Mouse (Mus musculus) cerebellum, postnatal 25 days (tissue): ENCODE data around the gene Pank4.

Source experiments
- DNase-seq, 2 experiments: peaks; one replicate each; pipeline ENCODE4 v3.0.0; 2021; ENCODE audit warnings: mixed read lengths in 2 of 2

Pank4 gene

DNA sequence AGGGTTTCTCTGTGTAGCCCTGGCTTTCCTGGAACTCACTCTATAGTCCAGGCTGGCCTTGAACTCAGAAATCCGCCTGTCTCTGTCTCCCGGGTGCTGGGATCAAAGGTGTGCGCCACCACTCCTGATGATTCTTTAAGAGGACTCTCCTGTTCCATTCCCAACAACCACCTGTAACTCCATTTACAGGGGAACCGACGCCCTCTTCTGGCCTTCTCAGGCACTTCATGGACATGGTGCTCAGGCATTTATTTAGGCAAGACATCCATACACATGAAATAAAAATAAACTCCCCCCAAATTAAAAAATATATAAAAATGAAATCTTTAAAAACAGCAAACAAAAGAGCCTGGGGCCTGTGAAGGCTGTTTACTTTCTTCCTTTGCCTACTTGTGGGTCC, 3.2 kb downstream of the Pank4 start:
- DNase-seq = peak in 1 of 2 experiments; percentile 78

DNA sequence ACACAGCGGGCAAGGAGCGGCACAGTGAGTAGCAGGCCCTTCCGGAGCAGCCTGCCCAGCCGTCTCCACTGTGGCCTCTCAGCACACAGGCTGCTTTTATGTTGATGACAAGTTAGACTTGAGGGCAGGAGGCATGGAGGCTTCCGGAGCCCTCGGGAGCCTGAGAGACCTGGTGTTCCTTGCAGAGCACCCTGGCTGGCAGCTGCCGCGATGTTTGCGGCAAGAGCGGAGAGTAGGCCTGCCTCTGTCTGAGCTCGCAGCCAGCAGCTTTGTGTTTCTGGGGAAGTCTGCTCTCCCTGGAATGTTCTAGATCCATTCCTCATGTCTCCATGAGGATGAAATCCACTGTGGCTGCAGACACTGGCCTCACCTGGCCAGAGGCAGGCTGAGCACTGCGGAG, 8.6 kb downstream of the Pank4 start:
- no peak for DNase-seq

DNA sequence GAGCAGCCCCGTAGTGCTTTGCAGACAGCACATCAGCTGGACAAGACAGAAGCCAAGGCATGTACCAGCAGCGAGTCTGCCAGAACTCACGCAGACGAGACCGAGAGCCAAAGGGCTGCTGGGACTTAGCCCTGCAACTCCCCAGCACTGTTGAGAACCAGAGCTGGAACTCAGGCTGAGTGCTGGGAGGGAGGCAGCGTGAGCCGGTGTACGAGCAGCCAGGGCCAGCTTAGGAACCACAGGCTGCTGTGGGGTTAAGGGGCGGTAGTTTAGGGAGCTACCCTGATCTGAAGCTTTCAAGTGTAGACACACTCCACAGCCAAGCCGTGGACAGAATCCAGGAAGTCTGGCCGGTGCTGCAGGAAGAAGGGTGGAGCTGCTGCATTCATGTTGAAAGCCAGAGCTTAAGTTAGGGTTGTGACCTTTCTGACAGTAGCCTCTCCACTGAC, 10.3 kb downstream of the Pank4 start:
- DNase-seq = peak; percentile 55 to 61

DNA sequence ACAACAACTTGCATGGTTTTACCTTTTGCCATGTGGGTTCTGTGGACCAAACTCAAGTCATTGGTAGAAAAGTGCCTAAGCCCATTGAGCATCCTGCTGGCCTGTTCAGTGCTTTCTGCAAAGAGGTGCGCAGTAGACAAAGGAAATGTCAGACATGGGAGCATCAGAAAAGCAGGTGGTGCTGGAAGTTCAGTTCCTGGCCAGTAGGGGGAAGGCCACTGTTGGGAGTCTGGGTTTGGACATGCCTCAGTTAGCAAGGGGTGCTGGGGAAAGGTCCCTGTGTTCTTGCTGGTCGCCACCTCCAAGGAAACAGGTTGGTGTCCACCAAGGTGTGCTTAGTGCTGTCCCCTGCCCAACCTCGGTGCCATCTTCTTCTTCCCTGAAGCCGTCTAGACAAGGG, 16.2 kb downstream of the Pank4 start:
- peak in 1 of 2 experiments; percentile 59 for DNase-seq

DNA sequence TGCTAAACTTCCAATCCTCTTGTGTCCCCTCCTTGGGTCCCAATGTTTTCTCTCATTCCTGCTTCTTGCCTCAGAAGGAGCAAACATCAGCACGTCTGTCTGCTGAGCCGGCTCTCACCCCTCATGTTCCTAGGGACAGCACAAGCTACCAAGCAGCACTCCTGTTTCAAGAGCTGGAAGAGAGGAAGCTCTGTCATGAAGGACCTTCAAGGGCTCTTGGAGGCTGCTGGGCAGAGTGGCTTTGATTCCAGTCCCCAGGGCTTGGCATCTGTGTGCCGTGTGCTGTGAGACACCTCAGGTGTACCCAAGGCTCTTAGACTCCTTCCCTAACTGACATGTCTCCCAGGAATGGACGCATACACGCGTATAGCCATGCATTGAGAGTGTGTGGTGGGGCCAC, 17.2 kb downstream of the Pank4 start:
- no peak for DNase-seq

DNA sequence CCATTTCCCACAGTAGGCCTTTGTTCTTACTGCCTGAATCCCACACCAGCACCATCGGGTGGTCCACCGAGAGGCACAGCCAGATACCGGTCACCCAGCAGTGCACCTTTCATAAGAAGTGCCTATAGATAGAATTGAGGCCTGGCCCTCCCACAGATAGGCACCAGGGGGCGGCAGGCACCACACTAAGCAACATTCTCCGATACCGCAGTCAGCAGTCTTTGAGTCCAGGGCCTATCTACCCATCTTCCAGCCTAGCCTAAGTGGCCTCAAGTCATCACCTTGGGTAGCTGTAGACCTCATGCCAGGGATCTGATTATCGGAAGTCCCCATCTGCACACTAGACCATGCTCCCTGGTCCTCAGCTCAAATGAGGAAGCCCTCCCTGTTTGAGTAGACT, 17.6 kb downstream of the Pank4 start:
- peak; percentile 77 to 79 for DNase-seq

DNA sequence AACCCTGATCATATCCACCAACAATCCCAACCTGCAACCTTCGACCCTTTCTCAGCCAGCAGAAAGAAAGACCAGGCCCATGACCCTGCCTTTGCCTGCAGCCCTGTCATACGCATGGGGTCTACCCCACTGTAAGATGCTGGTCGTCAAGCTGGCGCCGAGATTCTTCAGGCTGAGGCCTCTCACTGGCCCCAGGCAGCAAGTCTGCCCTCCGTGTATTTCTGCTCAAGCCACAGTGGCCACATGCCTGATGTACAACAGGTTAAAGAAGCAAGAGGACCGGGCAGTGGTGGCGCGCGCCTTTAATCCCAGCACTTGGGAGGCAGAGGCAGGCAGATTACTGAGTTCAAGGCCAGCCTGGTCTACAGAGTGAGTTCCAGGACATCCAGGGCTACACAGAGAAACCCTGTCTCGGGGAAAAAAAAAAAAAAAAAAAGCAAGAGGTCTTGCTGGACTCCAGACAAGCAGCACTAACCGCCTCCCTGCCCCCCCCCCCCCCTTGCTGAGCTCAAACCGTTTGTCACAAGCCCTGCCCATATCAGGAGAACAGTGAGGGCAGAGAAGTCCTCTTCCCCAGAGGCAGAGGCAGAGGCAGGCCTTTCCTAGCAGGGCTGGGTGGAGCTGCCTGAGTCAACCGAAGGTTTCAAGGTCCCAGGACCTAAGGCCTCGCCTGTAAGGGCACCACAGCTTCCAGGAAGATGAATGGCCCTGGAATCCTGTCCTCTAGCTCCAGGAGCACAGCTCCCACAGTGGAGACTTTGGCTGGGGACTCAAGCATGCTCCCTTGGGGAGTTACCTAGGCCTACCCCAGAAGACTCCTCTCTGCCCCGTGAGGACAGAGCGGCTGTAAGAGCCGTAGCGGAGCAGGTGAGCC, 18.6 kb downstream of the Pank4 start:
- DNase-seq = no peak

DNA sequence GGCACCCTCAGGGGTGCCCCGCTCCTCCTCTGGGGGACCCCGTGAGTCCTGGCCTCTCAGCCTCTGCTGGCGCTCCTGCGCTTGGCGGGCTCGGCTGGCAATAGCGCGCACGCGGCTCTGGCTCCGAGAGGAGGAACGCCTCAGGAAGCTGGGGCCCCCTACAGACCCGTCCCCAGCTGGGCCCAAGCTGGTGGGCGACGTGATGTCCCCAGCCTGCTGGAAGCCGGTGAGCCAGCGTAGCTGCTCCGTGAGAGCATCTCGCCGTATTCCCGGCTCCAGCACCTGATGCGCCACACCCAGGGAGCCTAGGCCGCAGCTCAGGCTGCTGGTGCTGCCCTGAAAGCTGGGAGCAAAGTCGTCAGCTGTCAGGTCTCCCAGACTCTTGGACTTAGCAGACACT, 19.8 kb downstream of the Pank4 start:
- DNase-seq = peak; percentile 43 to 46

DNA sequence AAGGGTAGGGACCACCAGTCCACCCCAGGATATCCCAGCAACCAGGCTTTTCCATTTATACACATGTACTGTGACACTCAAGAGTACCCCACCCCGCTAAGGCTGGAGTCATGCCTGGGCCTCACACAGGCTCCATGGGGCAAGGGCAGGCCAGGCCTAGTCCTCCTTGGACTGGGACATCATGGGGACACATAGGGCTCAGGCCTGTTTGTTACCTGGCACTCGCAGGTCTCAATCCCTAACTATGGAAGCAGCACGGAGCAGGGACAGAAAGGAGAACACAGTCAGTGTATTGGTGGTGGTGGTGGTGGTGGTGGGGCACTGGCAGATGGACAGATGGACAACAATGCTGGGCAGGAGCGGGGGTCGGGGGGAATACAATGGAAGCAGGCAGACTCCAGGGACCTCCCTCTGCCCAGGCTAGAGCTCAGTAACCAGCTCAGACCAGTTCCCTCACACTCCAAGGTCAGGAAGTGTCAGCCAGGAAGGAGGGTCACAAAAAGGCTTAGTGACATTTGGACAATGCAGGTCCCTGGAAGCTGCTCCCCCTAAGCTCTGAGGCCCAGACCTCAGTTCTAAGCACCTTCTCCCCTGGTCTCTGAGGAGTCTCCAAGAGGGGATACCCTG, 21.3 kb downstream of the Pank4 start:
- no peak for DNase-seq

DNA sequence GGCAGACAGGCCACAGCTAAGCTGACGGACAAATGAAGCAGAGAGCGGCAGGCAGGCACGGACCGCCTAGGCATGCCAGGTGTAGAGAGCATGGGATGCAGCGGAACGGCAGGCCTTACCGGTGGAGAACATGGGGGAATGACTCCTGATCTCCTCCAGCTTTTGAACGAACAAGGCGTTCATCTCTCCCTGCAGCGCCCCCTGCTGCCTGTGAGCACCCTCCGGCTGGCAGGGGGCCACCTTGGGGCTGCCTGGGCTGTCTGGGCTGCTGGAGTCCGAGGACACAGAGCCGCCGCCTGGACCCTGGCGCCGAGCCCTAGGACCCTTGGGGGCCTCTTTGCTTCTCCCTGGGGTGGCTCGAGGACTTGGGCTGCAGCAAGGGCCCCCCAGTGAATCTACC, 22.2 kb downstream of the Pank4 start:
- DNase-seq = peak; percentile 67 to 84

DNA sequence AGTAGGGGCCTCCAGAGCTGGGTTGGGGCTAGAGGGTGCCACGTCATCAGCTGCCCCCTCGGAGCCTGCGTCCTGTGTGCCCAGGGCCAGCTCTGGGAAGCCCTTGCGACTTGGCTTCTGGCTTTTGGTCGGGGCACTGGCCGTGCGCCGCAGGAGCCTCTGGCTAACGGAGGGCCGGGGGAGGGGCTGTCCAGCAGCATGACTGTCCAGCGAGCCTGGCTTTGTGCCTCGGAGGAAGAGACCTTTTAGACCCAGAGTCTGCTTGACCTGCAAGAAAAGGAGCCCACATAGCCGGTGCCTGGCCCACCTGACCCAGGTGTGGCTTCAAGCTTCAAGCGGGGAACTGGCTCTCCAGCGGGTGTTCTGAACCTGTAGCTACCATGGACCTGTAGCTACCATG, 22.8 kb downstream of the Pank4 start:
- peak in 1 of 2 experiments; percentile 56 for DNase-seq

DNA sequence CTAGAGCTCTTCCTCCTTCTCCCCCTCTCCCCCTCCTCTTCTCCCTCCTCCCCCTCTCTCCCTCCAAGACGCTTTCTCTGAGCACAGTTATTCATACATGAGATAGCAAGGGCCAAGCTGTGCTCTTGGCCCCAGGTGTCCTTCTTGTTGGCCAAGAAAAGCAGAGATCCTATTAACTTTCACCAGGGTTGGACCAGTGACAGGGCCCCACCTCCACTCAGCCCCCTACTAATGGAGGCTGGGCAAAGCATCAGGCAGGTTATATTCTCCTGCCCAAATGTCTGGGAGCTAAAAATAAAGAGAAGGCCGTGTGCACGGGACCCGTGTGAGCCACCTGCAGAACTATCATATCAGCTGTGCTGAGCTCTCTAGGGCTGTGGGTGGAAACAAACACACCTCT, 31.0 kb downstream of the Pank4 start:
- DNase-seq = no peak

DNA sequence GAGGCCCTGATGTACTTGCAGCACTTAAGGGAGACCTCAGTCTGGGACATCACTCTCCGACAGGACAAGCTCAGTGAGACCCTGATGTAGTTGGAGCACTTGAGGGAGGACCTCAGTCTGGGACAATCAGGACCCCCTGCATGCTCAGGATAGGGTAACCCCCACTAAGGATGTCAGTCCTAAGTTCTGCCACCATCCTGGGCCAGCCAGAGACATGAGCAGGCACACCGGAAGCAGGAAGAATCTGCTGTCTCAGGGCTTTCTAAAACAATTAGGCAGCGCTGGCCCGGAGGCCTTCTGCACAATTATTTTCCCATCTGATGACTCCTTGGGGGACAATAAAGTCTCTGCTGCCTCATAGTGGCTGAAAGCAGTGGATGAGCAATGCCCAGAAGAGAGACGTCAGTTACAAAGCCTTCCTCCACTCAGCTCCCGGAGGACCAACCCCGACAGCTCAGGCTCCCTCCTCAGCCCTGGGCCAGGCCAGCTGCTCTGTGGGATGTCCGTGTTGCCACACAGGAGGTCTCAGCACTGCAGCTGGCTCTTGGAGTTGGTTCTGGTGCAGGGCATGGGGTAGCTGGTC, 32.7 kb downstream of the Pank4 start:
- DNase-seq = no peak

DNA sequence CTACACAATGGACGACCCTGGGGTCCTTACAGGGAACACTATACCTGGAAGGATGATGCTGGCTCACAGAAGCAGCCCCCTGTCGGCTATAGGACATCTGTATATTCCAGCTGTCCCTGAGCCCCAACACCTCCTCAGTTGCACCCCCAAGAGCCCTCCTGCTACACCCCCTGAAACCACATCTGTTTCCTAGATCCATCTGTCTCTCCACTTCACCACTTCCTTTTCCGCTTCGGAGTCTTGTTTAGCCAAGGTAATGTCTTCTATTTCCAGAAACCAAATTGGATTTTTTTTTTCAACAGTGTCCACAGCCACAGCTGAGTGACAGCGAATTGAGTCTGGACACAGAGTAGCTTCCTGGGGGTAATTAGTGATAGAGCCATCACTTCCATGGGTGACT, 35.5 kb downstream of the Pank4 start:
- no peak for DNase-seq

DNA sequence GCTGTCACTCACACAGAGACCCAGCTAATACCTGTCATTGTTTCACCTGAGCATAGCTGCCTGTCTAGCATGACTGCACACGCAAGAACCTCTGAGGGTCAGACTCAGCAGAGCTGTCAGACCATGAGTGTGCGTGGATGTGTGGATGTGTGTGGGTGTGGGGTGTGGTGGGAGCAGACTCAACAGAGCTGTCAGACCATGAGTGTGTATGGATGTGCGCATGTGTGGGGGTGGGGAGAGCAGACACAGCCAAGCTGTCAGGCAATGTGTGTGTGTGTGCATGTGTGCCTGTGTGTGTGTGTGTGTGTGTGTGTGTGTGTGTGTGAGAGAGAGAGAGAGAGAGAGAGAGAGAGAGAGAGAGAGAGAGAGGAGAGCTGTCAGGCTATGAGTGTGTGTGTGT, 41.4 kb downstream of the Pank4 start:
- no peak for DNase-seq

DNA sequence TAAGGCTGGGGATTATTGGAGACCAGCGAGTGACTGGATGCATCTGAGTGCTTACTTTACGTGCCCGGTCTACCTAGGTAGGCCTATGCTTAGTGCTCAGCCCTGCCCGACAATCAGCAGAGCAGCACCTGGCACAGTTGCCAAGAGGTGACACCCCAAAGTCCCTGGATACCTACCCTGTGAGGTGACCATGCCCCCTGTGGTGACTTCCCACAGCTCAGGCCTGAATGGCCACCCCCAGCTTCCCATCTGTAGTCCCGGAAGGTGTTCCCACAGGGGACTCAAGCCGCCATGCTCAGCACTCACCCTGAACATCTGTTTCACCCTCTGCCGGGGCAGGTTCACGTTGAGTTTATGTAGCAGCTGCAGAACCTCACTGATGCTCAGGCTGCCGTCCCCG, 42.4 kb downstream of the Pank4 start:
- DNase-seq = peak in 1 of 2 experiments; percentile 12

DNA sequence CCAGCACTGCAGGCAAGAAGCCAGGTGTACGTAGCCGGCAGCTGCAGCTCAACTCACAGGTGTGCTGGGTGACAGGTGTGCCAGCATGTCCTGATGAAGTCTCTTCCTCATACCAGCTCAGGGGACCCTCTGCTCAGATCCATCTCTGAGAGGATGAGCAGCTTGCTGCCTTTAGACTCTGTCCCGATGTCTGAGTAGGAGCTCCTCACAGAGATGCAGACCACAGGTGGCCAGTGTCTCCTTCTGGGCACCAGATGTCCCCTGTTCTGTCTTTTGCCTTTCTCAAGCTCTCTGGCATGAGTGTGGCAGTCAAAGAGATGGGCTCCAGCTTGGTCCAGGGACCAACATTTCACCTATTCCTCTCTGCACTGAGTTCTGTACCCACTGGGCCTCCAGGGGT, 43.7 kb downstream of the Pank4 start:
- peak; percentile 57 to 58 for DNase-seq

DNA sequence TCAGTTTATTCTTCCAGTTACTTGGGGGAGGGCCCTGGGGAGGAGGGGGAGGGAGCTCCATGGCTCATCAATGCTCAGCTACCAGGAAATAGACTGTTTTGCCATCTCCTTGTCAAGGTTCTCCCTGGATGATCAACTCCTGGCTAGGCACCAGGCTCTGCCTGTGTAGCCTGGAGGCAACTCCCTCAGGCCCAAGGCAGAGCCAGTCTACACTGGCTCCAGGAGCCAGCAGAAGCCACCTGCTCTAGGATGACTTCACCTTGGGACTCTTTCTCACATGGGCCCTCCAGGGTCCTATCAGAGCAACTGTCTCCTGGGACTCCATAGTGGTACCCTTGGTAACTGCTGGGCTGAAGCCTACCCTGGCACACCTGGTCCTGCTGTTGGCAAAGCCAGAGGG, 44.2 kb downstream of the Pank4 start:
- DNase-seq = peak in 1 of 2 experiments; percentile 53

DNA sequence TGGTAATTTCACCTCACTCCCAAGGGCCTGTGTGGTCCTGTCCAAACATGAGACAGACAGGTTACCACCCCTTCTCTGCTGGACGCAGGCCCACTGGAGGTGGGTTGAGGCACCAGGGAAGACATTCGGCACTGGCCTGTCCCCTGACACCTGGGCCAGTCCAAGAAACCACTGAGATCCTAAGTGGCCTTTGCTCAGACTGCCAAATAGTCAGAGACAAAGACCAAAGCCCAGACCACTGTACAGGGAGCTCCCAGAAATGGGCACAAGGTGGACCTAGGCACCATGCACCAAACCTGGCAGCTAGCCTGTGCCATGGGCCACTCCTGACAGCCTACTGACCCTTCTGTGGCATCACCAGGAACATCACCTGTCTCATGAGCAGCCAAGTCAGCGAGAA, 45.3 kb downstream of the Pank4 start:
- DNase-seq = no peak

DNA sequence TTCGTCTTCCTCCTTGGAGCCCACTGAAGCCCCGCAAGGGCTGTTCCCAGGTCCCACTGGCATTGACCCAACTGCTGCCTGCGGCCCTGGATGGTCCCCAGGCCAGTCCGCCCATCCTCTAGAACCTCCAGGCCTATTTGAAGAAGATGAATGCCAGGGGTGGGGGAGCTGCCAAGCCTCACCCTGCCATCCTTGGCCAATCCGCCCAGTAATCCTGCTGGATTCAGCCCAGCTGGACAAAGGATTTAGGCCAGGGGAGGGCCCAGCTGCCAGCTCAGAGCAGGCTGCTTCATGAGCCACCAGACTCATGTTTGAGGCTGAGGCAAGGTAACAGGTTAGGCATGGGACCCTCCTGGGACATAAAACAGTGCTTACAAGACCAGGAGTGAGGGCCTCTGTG, 46.9 kb downstream of the Pank4 start:
- peak; percentile 86 to 91 for DNase-seq

DNA sequence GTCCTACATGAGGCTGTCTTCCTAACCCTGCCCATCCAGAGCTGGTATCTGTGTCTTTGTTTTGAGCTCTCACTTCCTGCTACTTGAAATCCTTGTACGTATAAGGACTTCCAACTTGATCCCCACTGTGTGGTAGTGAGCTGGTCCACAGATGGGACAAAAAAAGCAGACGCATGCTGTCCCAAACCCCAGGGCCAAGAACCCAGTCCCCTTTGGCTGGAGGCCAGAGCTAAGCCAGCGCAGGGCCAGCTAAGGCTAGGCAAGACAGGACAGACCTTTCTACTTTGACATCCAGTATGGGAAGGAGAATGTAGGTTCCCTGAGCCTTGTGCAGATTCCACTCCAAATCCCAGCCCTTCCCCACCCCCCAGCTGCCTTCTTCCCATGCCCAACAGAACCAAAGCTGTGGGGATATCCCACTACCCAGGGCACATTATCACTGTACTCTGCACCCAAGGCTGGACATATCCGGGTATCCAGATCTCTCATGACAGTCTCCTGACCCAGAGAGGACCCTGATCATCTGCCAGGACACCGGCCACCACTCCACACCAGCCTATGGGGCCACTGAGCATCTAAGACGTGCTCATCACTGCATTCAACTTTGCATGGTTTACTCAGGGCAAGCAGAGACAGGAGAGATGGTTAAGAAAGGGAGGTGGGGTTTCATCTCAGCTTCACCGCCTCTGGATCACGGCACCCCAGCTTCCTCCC, 47.5 kb downstream of the Pank4 start:
- DNase-seq = peak; percentile 71 to 75

DNA sequence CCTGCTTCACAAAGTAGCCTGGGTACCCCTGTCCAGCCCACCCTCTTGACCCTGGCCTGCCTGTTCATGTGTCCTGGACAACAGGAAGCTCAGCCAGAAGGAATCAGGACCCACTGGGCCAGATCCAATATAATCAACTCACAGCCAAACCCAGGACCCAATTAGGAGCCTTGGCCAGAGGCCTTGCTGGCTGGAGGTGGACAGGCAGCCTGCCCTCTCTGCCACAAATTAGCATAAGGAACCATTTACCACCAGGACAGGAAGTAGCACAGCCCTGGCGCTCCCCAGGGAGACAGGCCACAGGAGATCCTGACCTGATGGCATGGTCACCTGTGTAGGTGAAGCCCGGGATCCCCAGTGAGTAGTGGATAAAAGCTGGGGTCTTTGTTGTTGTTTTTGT, 48.2 kb downstream of the Pank4 start:
- peak; percentile 69 to 70 for DNase-seq

DNA sequence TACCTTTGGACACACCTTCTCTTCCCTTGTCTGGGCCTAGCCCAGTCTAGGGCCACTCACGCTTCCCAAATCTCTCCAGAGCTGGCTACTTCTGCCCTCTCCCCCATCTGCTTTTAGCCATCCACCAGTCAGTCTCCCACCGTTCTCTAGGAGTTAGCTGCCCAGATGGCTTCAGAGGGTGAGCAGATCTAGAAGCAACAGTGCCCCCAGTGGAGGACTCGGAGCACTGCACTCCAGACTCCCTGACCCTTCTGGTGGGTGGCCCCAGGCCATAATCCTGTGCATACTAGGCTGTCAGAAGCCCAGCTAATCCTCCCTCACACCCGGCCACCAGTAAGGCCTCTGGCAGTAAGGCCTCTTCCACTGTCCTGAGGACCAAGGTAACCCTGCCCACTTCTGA, 48.9 kb downstream of the Pank4 start:
- DNase-seq = peak; percentile 84 to 90
